Mouse (Mus musculus): ENCODE measurements around the gene Iqsec1. TPM values are rescaled to one million over a fixed set of nuclear protein-coding genes. Genes with fewer than 3 reads are reported as not detected.

Iqsec1 gene
- total RNA-seq, 2 experiments from 2014 or later, result 135 to 142 TPM

GRCm38 (mm10) chr6:90798201-90798600 lies 190.3 kb downstream of the Iqsec1 start:
- intact Hi-C loops (cut with DNase I), result no loop called here
- no peak for DNase-seq

- intact Hi-C loops (cut with DNase I), result no loop called here
- DNase-seq, result no peak
Observed at GRCm38 (mm10) chr6:90796902-90797596, 191.4 kb downstream of the Iqsec1 start.

- intact Hi-C loops (cut with DNase I), result no loop called here
- DNase-seq, result no peak
Observed at GRCm38 (mm10) chr6:90790901-90791300, 197.6 kb downstream of the Iqsec1 start.

GRCm38 (mm10) chr6:90789520-90789919 lies 199.0 kb downstream of the Iqsec1 start:
- DNase-seq, result no peak
- intact Hi-C loops (cut with DNase I), result no loop called here

- DNase-seq, result no peak
- intact Hi-C loops (cut with DNase I), result no loop called here
Observed at GRCm38 (mm10) chr6:90787587-90787986, 200.9 kb downstream of the Iqsec1 start.

GRCm38 (mm10) chr6:90787036-90787435 lies 201.4 kb downstream of the Iqsec1 start:
- DNase-seq, result no peak
- intact Hi-C loops (cut with DNase I), result no loop called here

GRCm38 (mm10) chr6:90786589-90786988 lies 201.9 kb downstream of the Iqsec1 start:
- intact Hi-C loops (cut with DNase I), result no loop called here
- DNase-seq, result no peak

GRCm38 (mm10) chr6:90783945-90784344 lies 204.5 kb downstream of the Iqsec1 start:
- DNase-seq, result no peak
- intact Hi-C loops (cut with DNase I), result no loop called here

GRCm38 (mm10) chr6:90783176-90783575 lies 205.3 kb downstream of the Iqsec1 start:
- no peak for DNase-seq
- intact Hi-C loops (cut with DNase I), result no loop called here

- peak in 1 of 2 experiments; percentile 23 for DNase-seq
- intact Hi-C loops (cut with DNase I), result no loop called here
Observed at GRCm38 (mm10) chr6:90781921-90782770, 206.3 kb downstream of the Iqsec1 start.

- intact Hi-C loops (cut with DNase I), result no loop called here
- no peak for DNase-seq
Observed at GRCm38 (mm10) chr6:90780532-90780931, 208.0 kb downstream of the Iqsec1 start.

- intact Hi-C loops (cut with DNase I), result no loop called here
- no peak for DNase-seq
Observed at GRCm38 (mm10) chr6:90778841-90779240, 209.6 kb downstream of the Iqsec1 start.

GRCm38 (mm10) chr6:90777302-90777701 lies 211.2 kb downstream of the Iqsec1 start:
- no peak for DNase-seq
- intact Hi-C loops (cut with DNase I), result no loop called here

GRCm38 (mm10) chr6:90775606-90776005 lies 212.9 kb downstream of the Iqsec1 start:
- intact Hi-C loops (cut with DNase I), result no loop called here
- DNase-seq, result no peak

- intact Hi-C loops (cut with DNase I), result no loop called here
- DNase-seq, result no peak
Observed at GRCm38 (mm10) chr6:90773811-90774233, 214.7 kb downstream of the Iqsec1 start.

- no peak for DNase-seq
- intact Hi-C loops (cut with DNase I), result no loop called here
Observed at GRCm38 (mm10) chr6:90772120-90772519, 216.4 kb downstream of the Iqsec1 start.

GRCm38 (mm10) chr6:90768526-90768925 lies 220.0 kb downstream of the Iqsec1 start:
- intact Hi-C loops (cut with DNase I), result no loop called here
- DNase-seq, result no peak

- intact Hi-C loops (cut with DNase I), result no loop called here
- DNase-seq, result no peak
Observed at GRCm38 (mm10) chr6:90767874-90768273, 220.6 kb downstream of the Iqsec1 start.

- DNase-seq, result peak; percentile 27 to 53
- intact Hi-C loops (cut with DNase I), result no loop called here
Observed at GRCm38 (mm10) chr6:90764753-90765152, 223.7 kb downstream of the Iqsec1 start.

- intact Hi-C loops (cut with DNase I), result loop anchor here (2.0 kb wide), 1 partner anchor 27 kb away; no protein-coding TSS in a partner anchor
- DNase-seq, result peak; percentile 90 to 93
Observed at GRCm38 (mm10) chr6:90763959-90764591, 224.4 kb downstream of the Iqsec1 start.

- intact Hi-C loops (cut with DNase I), result loop anchor here (2.0 kb wide), 1 partner anchor 26 kb away; no protein-coding TSS in a partner anchor
- DNase-seq, result no peak
Observed at GRCm38 (mm10) chr6:90763295-90763694, 225.2 kb downstream of the Iqsec1 start.

Data from heart, postnatal 36 days (tissue).